Mouse (Mus musculus) thymus, adult 2 months (tissue): ENCODE results near the gene Celf2. TPM values are rescaled to one million over a fixed set of nuclear protein-coding genes. Genes with fewer than 3 reads are reported as not detected.

Experiments used
- DNase-seq: peaks from one replicate; pipeline ENCODE4 v3.0.0; 2021
- H3K27ac ChIP-seq: fragments of 200-500 bp; 2 replicates; pipeline ENCODE4 v1.5.1; 2012; ENCODE audit warnings: low read length, control low read depth; ENCODE audit not compliant: control insufficient read depth, insufficient read depth
- H3K27me3 ChIP-seq: fragments of 200-500 bp; 2 replicates; pipeline ENCODE4 v1.6.1; 2012; ENCODE audit warnings: mild to moderate bottlenecking, low read length, moderate library complexity, mixed read lengths; ENCODE audit not compliant: control insufficient read depth, insufficient read depth
- H3K36me3 ChIP-seq: fragments of 200-500 bp; 2 replicates; pipeline ENCODE4 v1.6.1; 2012; ENCODE audit warnings: mild to moderate bottlenecking, low read length, moderate library complexity; ENCODE audit not compliant: control insufficient read depth, insufficient read depth
- H3K4me1 ChIP-seq: fragments of 200-500 bp; replicated peaks from 2 replicates; pipeline ENCODE4 v1.6.1; 2012; ENCODE audit warnings: low read length; ENCODE audit not compliant: control insufficient read depth, insufficient read depth
- H3K4me3 ChIP-seq: fragments of 200-500 bp; 2 replicates; pipeline ENCODE4 v1.5.1; 2012; ENCODE audit warnings: mild to moderate bottlenecking, low read length, control low read depth, moderate library complexity; ENCODE audit not compliant: control insufficient read depth, insufficient read depth
- CTCF ChIP-seq: fragments of 200-500 bp; IDR thresholded peaks from 2 replicates; pipeline ENCODE4 v1.5.1; 2012; ENCODE audit warnings: mild to moderate bottlenecking, control low read depth, low read length, moderate library complexity, borderline replicate concordance; ENCODE audit not compliant: control insufficient read depth, poor library complexity, insufficient read depth; ENCODE audit errors: extremely low read depth
- POLR2A ChIP-seq: fragments of 200-500 bp; IDR thresholded peaks from 2 replicates; pipeline ENCODE4 v1.6.1; 2012; ENCODE audit warnings: mild to moderate bottlenecking, low read length, control low read depth, moderate library complexity; ENCODE audit not compliant: control insufficient read depth, poor library complexity, insufficient read depth; ENCODE audit errors: extremely low read depth
- WGBS: fragments of 180-500 bp; shearing (Covaris S2); methylation state at CpG from one replicate; pipeline ENCODE4 v1.1.7; 2018; 5-methylcytosine and 5-hydroxymethylcytosine counted together
- polyA plus RNA-seq: library from polyadenylated mRNA; depleted of rRNA; stranded (reverse); fragments of >200 nt; gene quantifications from 2 replicates; pipeline ENCODE4 v1.2.3, GENCODE M21; 2012

The Celf2 gene
- polyA plus RNA-seq, 1 experiment, result 214 TPM

GRCm38 (mm10) chr2:6557749-6558148, 951.6 kb downstream of the Celf2 start:
- WGBS, result 91% methylated on average over 3 of the region's 3 CpGs
- Histone ChIP-seq H3K4me3 (no peak overlapping the region), H3K27me3 (no peaks in the 10 kb centered on the region), H3K4me1 (no peaks in the 10 kb centered on the region), H3K27ac (no peak overlapping the region), H3K36me3 (peaks cover 77% of the 10 kb centered on the region)
- TF ChIP-seq CTCF (no peak), POLR2A (no peak)
- DNase-seq, result no peak

- Histone ChIP-seq H3K4me3 (no peak overlapping the region), H3K36me3 (peaks cover 85% of the 10 kb centered on the region), H3K27ac (no peak overlapping the region), H3K4me1 (no peaks in the 10 kb centered on the region), H3K27me3 (no peaks in the 10 kb centered on the region)
- WGBS, result 73% methylated on average over 2 of the region's 2 CpGs
- no peak for DNase-seq
- TF ChIP-seq POLR2A, result no peak
- TF ChIP-seq CTCF, result no peak
Measured at GRCm38 (mm10) chr2:6556913-6557312, 952.5 kb downstream of the Celf2 start.

- Histone ChIP-seq H3K27ac (no peak overlapping the region), H3K4me1 (no peaks in the 10 kb centered on the region), H3K4me3 (no peak overlapping the region), H3K36me3 (peaks cover 88% of the 10 kb centered on the region), H3K27me3 (no peaks in the 10 kb centered on the region)
- no peak for DNase-seq
- WGBS, result 97% methylated on average over 7 of the region's 7 CpGs
- TF ChIP-seq CTCF (no peak), POLR2A (no peak)
Measured at GRCm38 (mm10) chr2:6553656-6554055, 955.7 kb downstream of the Celf2 start.

- no peak for DNase-seq
- Histone ChIP-seq H3K4me1 (no peaks in the 10 kb centered on the region), H3K36me3 (peaks cover 87% of the 10 kb centered on the region), H3K4me3 (no peak overlapping the region), H3K27me3 (no peaks in the 10 kb centered on the region), H3K27ac (no peak overlapping the region)
- no peak for TF ChIP-seq CTCF
- no peak for TF ChIP-seq POLR2A
- WGBS, result 98% methylated on average over 7 of the region's 7 CpGs
Measured at GRCm38 (mm10) chr2:6549251-6549650, 960.1 kb downstream of the Celf2 start.

- Histone ChIP-seq H3K27ac (no peak overlapping the region), H3K4me3 (no peak overlapping the region), H3K27me3 (no peaks in the 10 kb centered on the region), H3K4me1 (no peaks in the 10 kb centered on the region), H3K36me3 (peaks cover 78% of the 10 kb centered on the region)
- WGBS, result 80% methylated on average over 9 of the region's 9 CpGs
- no peak for TF ChIP-seq CTCF
- TF ChIP-seq POLR2A, result no peak
- DNase-seq, result no peak
Measured at GRCm38 (mm10) chr2:6547139-6547664, 962.2 kb downstream of the Celf2 start.

GRCm38 (mm10) chr2:6546462-6547138, 962.8 kb downstream of the Celf2 start:
- no peak overlapping the region for H3K4me3 ChIP-seq
- H3K4me1 ChIP-seq, result no peaks in the 10 kb centered on the region
- H3K27ac ChIP-seq, result no peak overlapping the region
- no peak for TF ChIP-seq CTCF
- TF ChIP-seq POLR2A, result no peak
- peaks cover 74% of the 10 kb centered on the region for H3K36me3 ChIP-seq
- WGBS, result 90% methylated on average over 14 of the region's 14 CpGs
- no peaks in the 10 kb centered on the region for H3K27me3 ChIP-seq
- DNase-seq, result no peak
